Mouse (Mus musculus): ENCODE measurements around the gene Milr1.

GRCm38 (mm10) chr11:106716568-106716967, 34.5 kb upstream of the Milr1 start:
- TF ChIP-seq CTCF (IDR thresholded peaks at IDR 0.05; ENCODE audit: extremely low read depth, insufficient read length, insufficient replicate concordance, low read depth, low read length) (no peak), POLR2A (IDR thresholded peaks at IDR 0.05; ENCODE audit: low read depth, low read length) (no peak)

All from small intestine, adult 2 months (tissue).